Mouse (Mus musculus) olfactory bulb, adult 2 months (tissue): Measurements from ENCODE around the gene Nlk.

Experiments used
- CTCF ChIP-seq: fragments of 200-500 bp; IDR thresholded peaks from 2 replicates; pipeline ENCODE4 v1.5.1; 2012; ENCODE audit warnings: low read depth, mild to moderate bottlenecking, low read length, moderate library complexity; ENCODE audit not compliant: insufficient read depth
- POLR2A ChIP-seq: fragments of 200-500 bp; IDR thresholded peaks from 2 replicates; pipeline ENCODE4 v1.6.1; 2012; ENCODE audit warnings: mild to moderate bottlenecking, low read depth, low read length, moderate library complexity; ENCODE audit not compliant: insufficient read depth

DNA sequence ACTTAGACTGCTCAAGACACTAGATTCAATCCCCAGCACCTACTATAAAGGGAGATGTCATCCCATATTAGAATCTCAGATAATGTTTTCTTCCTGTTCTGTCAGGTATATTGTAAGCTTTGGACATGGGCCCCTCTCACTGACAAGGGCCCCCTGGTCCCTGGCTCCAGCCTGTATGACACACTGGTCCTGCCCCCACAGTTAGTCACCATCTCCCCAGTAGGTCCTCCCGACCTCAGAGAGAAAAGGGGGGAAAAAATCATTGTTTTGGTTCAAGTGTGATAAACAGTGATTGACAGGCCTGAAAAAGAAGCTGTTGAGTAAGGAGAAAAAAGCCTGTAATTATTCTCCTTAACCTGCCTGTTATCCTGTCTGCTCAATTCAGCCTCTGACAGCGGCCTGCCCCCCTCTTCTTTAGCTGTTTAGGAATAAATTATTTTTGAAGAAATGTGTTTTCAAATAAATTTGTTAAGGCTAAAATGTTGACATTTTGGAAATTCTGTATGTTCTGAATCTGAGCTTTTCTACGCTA, 39.8 kb upstream of the Nlk start:
- no peak for TF ChIP-seq POLR2A
- no peak for TF ChIP-seq CTCF
